Mouse (Mus musculus) left cerebral cortex, adult 11 months (tissue): ENCODE measurements around the gene Pabpc4.
"Not testable (repeated sequence)": the region's sequence is repeated elsewhere in the genome, so short reads cannot be mapped to it uniquely, and the experiment has no call there.

Experiments
- DNase-seq: peaks from one replicate; pipeline ENCODE4 v3.0.0; 2022; ENCODE audit warnings: low spot score

The Pabpc4 gene

DNA sequence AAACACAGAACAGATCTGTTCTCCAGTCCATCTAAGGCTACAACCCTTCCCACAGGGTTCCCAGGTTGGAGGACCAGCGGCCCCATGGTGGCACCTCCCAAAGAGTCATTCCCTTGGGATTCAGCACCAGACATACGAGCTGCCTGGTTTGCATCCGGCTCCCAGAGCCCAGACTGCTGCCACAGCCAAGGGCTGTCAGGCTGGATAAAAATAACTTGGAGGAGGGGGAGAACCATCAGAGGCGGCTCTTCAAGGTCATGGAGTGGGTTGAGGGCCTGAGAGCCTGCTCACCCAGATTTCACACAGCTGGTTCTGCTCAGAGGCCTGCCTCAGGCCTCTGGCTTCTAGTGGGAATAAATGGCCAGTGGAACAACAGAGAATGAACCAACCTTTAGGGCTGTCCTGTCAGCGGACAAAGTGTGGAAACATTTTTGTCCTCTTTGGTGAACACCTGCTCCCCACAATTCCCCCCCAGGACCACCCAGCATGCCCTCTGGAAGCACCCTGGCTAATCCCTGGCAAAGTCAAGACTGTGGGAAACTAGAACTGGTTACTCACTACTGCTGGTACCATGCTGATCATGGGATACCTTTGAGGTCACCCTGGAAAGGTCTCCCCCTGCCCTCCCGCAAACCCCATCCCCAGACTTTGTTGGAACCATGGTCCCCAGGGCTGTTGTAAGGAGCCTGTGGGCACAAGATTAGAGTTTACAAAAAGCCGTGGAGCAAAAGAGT, 14.8 kb upstream of the Pabpc4 start:
- DNase-seq = no peak

DNA sequence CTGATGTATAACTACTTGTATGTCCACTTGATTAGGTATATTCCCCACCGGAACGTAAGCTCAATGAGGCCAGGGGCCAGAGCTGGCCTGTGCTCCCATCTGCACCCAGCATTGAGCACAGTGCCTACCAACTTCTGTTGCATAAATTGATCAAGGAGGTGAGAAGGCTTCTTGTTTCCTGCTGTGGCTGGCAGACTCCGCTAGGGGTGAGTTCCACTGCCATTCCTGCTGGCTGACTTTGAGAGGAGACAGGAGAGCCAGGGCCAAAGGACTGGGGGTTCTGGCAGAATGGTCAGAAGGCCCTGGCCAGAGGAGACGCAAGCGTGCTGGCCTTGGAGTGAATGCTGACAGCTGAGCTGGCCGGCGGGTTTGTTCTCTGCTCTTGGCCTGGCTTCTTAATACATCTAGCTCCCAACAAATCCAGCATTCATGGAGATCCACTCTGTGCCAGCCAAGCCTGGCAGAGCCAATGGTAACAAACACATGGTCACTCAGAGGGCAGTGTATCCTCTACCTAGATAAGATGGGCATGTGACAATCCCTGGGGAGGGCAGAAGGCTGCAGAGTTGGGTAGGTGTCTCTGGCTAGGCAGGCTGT, 13.1 kb upstream of the Pabpc4 start:
- DNase-seq = peak; percentile 66

DNA sequence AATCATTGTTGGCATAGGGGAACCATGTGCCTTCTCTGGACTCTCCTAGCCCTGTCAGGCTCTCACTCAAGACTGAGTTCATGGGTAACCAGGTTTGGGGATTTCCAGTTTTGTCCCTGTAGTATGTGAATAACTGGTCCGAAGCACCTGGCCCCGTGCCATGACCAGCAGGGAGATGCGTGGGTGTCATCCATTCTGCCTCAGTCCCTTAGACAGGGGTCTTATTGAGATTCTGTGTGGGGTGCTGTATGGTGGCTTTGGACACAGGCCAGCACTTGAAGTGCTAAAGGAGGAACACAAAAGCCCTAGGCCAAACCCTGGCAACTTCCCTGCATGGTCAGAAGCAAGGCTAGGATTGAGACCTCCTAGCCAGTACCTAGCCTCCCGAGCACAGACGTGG, 9.9 kb upstream of the Pabpc4 start:
- DNase-seq = no peak

DNA sequence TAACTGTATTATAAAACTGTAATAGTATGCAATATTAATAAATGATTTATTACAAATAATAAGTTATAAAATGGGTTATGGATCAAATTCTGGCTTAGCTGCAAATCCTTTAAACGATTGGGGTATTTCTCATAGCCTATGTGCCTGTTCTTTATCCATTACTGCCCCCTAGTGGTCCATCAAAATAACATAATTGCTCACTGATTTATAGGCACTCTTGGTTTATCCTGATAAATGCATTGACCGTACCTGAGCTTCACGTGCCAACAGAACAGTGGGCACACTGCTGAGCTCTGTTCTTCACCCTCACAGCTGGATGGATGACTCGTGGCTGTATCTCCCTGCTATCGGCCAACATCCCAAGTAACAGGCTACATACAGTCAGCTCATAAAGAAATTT, 7.5 kb upstream of the Pabpc4 start:
- DNase-seq = peak; percentile 34

DNA sequence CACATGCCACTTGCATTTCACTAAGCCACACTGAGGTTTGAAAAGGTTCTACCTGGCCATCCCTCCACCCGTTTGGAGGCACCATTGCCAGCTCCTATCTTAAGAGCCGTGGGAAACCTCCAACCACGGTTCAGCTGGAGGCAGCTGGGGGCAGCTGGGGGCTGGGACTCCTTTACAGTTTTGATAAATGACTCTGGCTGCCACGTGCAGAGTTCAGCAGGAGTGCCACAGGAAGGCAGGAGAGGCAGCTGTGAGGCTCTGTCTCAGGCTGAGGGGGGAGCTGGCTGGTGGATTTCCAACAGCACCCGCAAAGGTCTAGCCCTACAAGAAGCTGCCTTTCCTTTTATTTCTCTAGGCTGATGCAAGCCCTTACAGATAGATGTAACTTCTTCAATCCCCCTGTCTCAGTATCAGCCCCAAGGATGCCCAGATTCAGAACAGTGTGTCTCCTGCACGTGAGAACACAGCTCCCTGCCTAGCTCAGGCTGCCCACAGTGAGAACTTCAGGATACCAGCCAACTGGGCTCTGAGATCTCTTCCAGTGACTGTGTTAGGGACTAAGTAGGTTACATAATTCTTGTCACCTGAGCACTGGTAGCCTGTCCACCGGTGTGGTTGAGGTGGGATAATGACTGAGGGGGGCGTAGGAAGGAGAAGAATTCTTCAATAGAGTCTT, 1.9 kb upstream of the Pabpc4 start:
- DNase-seq = no peak

DNA sequence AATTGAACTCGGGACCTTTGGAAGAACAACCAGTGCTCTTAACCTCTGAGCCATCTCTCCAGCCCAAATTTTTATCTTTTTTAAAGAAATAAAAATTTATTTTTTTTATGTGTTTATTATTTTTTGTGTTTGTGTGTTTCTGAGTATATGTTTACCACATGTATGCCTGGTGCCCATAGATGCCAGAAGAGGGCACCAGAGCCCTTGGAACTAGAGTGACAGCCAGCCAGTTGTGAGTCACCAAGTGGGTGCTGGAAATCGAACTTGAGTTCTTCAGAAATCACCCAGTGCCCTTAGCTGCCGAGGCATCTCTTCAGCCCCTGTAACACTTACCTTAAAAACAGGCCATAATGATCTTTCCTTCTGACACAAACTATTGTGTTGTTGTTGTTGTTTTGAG, 8.9 kb downstream of the Pabpc4 start:
- DNase-seq = no peak

DNA sequence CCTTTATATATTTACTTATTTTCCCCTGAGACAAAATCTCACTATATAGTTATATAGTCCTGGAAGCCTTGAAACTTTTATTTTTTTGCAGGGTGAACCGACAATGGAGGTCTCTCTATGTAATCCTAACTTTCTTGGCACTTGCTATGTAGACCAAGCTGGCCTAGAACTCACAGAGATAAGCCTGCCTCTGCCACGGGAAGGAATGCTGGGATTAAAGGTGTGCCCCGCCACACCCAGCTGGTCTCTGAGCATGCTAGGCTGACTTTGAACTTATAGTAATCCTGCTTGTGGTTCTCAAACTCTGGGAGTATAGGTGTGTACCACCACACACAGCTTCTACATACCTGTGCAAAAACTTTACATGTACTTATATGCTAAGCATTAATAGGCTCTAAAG, 18.0 kb downstream of the Pabpc4 start:
- no peak for DNase-seq

DNA sequence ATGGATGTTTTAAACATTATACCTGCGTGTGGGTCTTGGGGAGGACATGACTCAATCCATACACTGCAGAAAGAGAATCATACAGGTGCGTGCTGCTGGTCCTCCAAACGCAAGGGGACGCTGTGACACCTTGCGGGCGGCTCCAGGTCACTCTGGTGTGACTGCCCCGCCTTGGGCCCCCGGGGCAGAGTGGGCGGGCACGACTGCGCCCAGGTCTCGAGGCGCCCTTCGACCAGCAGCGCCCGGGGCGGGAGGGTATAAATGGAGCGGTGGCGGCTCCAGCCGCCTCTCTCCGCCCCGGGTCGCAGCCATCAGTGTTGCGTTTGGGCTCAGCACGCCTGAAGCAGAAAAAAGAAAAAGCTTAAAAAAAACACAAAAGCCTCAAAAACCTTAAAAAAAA, 20.3 kb downstream of the Pabpc4 start:
- peak; percentile 71 for DNase-seq

DNA sequence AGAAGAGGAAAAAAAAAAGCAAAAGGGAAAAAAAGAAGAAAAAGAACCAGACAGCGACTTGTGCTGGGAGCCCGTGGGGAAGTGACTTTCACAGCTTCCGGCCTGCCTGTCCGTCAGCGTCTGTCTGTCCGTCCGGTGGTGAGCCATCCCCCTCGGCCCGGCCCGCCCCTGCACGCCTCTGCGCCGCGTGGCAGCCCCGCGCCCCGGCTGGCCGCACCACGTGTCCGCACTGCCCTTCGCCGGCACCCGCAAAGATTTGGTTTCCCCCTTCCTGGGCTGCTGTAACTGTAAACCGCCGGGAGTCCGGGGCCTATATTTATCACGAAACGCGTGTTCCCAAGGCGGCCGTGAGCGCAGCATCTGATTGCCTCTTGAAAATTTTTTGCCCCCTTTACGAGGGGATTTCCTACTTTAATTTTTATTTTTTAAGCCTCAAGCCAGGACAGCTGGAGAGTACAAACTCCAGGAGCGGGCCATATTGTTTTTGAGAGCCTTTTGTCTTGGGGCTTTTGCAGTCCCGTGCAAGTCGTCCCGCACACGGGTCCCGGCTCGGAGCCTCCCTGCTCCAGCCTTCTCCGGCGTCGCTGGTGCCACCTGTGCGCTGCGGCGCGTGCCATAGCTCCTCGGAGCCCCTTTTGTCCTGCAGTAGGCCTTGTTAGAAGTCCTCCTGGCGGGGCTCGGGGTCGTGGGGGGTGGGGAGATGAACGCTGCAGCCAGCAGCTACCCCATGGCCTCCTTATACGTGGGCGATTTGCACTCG, 20.9 kb downstream of the Pabpc4 start:
- not testable (repeated sequence) for DNase-seq

DNA sequence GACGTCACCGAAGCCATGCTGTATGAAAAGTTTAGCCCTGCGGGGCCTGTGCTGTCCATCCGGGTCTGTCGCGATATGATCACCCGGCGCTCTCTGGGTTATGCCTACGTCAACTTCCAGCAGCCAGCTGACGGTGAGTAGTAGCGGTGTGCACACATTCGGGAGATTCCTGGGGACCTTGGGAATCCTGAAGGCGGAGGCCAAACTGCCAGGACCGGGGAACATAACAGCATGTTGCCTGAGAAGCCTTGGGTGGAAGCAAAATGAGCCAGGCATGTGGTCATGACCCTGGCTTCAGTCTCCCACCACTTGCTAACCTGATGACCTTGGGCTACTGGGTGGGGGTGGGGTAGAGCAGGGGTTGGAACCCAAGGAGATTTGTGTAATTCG, 21.5 kb downstream of the Pabpc4 start:
- not testable (repeated sequence) for DNase-seq

DNA sequence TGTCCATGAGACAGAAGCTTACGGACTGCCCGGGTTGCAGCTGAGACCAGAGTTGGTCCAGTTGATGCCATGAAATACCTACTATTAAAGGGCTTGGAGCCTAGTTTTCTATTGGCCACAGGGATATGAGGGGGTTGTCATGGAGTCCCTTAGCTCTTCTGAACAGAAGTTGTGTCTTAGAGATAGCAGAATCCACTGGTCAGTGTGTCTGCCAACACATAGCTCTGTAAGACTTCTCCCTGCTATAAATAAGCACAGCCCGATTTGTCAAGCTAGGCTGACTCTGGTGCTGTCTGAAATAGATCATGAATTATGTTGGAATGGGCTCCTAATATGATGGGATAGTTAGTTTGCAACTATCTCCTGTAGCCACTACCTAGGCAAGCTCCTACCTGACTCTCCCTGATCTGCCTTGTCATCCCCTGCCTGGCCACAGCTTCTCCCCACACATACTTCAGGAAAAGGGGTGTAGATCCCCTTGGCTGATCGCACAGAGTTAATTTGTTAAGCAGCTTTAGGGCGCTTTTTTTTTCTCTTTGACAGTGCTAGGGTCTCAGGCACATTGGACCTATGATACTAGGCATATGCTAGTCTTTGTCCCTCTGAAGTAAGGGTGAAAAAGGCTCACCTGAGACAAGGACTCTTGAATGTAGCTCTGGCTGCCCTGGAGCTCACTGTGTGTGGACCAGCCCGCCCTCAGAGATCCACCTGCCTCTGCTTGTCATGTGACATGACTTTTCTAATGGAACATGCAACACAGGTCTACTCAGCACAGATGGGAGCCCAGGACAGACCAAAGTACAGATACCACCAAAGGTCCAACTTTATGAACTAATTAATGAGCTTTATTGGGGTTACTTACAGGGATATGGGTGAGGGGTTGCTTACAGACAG, 22.8 kb downstream of the Pabpc4 start:
- DNase-seq = no peak

DNA sequence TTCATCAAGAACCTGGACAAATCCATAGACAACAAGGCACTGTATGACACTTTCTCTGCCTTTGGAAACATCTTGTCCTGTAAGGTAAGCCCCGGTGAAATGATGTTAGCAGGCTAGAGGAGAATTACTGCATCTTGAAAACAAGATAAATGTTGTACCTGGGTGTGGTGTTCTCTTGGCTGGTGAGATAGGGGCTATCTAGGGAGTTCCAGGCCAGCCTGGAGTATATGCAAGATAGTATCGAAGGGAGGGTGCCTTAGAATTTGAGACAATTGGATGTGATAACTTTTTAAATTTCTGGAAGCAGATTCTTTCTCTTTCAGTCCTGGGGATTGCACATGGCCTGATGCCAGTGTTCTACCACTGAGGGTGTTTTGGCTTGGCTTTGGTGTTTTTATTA, 24.6 kb downstream of the Pabpc4 start:
- no peak for DNase-seq

DNA sequence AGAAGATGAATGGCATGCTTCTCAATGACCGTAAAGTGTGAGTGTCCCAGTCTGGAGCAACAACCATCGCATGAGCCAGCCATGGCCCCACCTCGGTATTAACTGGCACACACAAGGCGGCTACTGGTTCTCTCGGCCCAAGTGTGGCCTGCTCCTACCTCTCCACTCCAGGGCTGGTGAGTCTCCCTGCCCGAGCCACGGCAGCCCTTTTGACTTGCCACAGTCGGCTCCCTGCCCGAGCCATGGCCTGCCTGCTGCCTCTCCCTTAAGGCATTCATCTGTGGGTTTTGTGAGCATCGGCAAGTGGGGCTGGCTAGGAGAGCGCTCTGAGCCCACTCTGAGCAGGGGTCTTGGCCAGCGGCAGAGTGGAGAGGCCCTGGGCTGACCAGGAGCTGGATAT, 26.9 kb downstream of the Pabpc4 start:
- DNase-seq = no peak

DNA sequence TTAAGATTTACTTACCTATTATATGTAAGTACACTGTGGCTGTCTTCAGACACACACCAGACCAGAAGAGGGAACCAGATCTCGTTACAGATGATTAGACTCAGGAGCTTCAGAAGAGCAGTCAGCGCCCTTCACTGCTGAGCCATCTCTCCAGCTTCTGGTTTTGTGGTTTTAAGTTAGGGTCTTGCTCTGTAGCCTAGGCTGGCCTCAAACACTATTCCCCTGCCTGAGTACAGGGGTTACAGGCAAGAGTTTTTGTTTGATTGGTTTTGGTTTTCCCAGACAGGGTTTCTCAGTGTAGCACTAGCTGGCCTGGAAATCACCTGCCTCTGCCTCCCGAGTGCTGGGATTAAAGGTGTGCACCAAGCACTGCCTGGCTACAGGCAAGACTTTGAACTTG, 30.2 kb downstream of the Pabpc4 start:
- DNase-seq = no peak

DNA sequence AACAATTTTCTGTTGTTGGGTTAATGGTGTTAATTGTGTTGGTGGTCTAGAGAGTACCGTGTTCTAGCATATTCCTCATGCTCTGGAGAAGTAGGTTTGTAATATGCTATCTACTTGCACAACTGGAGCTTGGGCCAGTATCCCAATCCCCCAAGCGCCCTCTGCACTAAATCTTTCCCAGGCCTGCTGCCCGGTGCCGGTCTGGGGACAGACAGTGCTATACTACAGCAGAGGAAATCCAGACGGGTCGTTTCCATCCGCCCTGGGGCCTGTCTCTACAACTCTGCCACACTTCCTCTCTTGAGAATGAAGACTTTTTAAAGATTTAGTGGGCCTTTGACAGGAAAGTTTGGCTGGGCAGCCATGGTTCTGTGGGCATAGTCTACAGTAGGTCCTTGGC, 30.8 kb downstream of the Pabpc4 start:
- no peak for DNase-seq

DNA sequence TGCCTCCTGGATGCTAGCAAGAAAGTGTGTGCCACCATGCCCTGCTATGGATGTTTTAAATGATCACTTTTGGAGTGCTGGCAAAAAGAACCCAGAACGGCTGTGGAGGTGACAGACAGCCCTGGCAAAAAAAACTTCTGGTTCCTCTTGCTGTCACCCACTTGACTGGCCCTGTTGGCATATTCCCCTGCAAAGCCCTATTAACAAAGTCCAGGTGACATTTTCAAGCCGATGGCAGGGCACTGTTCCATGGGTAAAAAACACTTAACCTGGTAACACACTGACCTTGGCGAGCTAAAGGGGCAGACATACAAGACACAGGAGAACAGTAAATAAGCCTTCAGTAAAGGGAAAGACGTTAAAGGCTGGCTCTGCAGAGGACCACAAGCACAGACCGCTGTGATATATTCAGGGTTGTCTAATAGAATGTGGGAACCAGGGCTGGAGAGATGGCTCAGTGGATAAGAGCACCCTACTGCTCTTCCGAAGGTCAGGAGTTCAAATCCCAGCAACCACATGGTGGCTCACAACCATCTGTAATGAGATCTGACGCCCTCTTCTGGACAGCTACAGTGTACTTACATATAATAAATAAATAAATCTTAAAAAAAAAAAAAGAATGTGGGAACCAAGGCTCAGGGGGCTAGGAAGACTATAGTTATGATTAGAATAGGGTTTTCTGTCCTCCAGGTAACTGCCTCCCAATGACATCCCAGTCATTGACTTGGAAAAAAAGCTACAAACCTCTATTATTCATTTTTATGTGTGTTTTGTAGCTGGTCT, 31.7 kb downstream of the Pabpc4 start:
- no peak for DNase-seq

DNA sequence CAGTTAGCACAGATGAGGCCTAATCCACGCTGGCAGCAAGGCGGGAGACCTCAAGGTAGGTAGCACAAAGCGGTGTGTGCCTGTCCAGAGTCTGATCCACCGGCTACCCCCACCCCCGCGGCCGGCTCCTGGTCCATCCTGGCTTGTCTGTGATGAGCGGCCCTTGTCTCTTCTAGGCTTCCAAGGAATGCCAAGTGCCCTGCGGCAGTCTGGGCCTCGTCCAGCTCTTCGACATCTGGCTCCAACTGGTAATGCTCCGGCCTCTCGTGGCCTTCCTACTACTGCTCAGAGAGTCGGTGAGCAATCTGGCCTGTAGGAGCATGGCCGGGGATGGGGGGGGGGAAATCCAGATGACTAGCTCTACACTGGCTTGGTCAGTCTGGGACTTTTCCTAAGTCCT, 32.9 kb downstream of the Pabpc4 start:
- not testable (repeated sequence) for DNase-seq

DNA sequence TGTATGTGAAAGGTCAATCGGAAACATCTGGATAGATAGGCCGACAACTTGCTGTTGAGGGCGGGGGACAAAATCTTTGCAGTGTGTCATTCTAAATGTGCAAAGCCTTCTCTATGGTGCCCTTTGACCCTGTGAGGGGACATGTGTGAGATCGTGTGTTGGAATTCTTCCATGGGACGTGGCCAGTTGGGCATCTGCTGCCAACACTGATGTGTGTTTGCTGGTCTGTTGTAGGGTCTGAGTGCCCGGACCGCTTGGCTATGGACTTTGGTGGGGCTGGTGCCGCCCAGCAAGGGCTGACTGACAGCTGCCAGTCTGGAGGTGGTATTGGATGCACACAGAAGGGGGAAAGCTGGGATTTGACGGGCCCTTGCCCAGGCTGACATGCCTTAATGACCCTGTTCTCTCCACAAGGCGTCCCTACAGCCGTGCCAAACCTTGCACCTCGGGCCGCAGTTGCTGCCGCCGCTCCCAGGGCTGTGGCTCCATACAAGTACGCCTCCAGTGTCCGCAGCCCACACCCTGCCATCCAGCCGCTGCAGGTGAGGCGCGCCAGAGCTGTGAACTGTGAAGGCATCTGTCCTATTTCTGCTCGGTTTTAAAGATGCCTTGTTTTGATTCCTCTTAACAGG, 33.5 kb downstream of the Pabpc4 start:
- DNase-seq = no peak

DNA sequence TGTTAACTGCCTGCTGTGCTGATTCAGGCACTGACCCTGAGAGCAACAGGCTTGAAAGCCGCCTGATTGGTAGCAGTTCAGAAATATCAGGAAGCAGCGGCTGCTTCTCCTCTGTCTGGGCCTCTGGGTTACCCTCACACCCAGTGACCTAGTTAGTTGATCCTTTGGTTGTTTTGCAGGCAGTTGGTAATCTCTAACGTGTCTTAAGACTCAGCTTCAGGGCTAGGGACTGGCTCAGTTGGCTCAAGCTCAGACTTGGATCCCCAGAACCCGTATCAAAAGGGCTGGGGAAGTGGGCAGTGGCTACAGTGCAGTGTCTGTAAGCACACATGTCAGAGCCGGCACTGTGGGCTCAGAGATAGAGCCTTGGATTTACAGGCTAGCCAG, 34.0 kb downstream of the Pabpc4 start:
- DNase-seq = no peak

DNA sequence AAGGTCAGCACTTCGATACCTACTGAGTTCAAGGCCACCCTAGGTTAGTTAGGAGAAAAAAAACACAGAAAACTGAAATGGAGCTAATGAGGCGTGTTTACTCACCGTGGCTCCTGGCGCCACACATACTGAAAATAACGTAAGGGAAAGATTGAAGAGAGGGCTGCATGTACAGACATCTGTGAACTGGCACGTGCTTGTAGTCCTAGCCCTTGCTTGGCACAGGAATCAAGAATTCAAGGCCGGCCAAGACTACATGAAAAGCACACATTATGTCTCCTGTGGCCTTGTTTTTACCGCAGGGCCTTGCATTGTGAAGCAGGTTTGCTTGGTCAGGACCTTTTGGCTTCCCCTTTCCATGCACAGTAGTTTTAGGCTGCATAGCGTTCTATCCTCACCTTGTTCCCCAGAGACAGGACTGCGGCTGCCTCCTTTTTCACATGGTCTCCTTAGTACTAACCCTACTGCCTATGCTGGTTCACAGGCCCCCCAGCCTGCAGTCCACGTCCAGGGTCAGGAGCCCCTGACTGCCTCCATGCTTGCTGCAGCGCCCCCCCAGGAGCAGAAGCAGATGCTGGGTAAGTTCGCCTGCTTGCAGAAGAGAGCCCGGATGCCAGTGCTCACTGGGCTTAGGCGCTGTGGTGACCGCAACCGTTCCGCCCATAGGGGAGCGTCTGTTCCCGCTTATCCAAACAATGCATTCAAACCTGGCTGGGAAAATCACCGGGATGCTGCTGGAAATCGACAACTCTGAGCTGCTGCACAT, 35.2 kb downstream of the Pabpc4 start:
- DNase-seq = no peak
